Mouse (Mus musculus) hindbrain, embryonic 16.5 days (tissue): ENCODE measurements at regions not wholly inside any gene's neighbourhood (a gene's known extent, or its start where the extent isn't known, plus 50 kb on each side); places are given as distances from the start of the nearest gene placed in this dataset.
"Not testable (repeated sequence)": the region's sequence is repeated elsewhere in the genome, so short reads cannot be mapped to it uniquely, and the experiment has no call there.

Experiments
- ATAC-seq: fragments of 200-750 bp; cut with Nextera tagmentation; 2 replicates; pipeline ENCODE4 v1.8.0; 2017; ENCODE audit warnings: moderate TSS enrichment, moderate library complexity
- H3K27ac ChIP-seq: fragments of 300-500 bp; sonication (generic); 2 replicates; pipeline ENCODE4 v1.5.1; 2014; ENCODE audit warnings: low read depth, mild to moderate bottlenecking, control low read depth, low read length, moderate library complexity
- H3K27me3 ChIP-seq: fragments of 300-500 bp; sonication (generic); replicated peaks from 2 replicates; pipeline ENCODE4 v1.6.1; 2014; ENCODE audit warnings: low read length; ENCODE audit not compliant: control insufficient read depth, insufficient read depth
- H3K36me3 ChIP-seq: fragments of 300-500 bp; sonication (generic); 2 replicates; pipeline ENCODE4 v1.6.1; 2014; ENCODE audit warnings: mild to moderate bottlenecking, low read length, moderate library complexity, mixed read lengths; ENCODE audit not compliant: control insufficient read depth, insufficient read depth
- H3K4me1 ChIP-seq: fragments of 300-500 bp; sonication (generic); 2 replicates; pipeline ENCODE4 v1.6.1; 2014; ENCODE audit warnings: low read depth, low read length; ENCODE audit not compliant: control insufficient read depth, insufficient read depth
- H3K4me2 ChIP-seq: fragments of 300-500 bp; sonication (generic); 2 replicates; pipeline ENCODE4 v1.6.1; 2014; ENCODE audit warnings: mild to moderate bottlenecking, low read length, control low read depth, moderate library complexity
- H3K4me3 ChIP-seq: fragments of 300-500 bp; sonication (generic); 2 replicates; pipeline ENCODE4 v1.5.1; 2014; ENCODE audit warnings: mild to moderate bottlenecking, low read length, control low read depth, moderate library complexity
- H3K9ac ChIP-seq: fragments of 300-500 bp; sonication (generic); 2 replicates; pipeline ENCODE4 v1.6.1; 2014; ENCODE audit warnings: low read depth, mild to moderate bottlenecking, control low read depth, low read length, moderate library complexity
- H3K9me3 ChIP-seq: fragments of 300-500 bp; sonication (generic); 2 replicates; pipeline ENCODE4 v1.6.1; 2014; ENCODE audit warnings: mild to moderate bottlenecking, low read length, moderate library complexity; ENCODE audit not compliant: control insufficient read depth
- WGBS: fragments of 180-500 bp; shearing (Covaris S2); extraction: QIAGEN DNeasy Blood & Tissue Kit; methylation state at CpG from one replicate; pipeline ENCODE4 v1.1.7; 2014; 5-methylcytosine and 5-hydroxymethylcytosine counted together

DNA sequence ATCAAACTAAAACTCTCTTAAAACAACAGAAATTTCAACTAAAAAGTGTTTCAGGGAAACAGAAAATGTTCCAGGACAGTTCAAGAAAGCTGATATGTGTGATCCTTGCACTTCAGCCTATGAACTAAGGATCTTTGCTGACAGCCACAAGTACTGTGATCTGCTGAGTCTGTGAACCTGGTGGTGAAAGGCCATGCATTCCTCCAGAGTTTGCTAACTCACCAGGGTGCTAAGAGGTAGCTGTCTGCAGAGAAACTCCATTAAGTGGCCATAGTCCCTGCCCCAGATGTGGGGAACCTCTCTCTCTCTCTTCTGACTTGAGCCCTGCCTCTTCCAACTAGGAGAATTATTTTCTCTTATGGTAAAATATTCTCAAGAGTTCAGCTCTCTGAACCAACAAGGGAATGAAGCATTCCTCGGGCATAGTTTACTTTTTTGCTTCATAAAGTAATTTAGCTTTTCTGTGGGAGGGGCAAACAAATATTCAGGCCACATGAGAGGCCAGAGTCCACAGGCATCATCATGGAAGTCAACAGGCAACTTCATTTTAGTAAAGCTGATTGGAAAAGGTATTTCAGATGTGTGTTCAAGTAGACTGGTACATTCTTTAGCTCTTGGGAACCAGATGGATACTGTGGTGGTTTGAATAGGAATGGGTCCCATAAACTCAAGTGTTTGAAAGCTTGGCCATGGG, 73.8 kb upstream of the Gucy1a1 start:
- H3K9ac ChIP-seq, H3K27ac ChIP-seq, H3K27me3 ChIP-seq, H3K9me3 ChIP-seq, H3K4me1 ChIP-seq, H3K4me2 ChIP-seq, H3K4me3 ChIP-seq, ATAC-seq, H3K36me3 ChIP-seq: not testable (repeated sequence)
- WGBS: 82% methylated on average over 1 of the region's 1 CpGs

DNA sequence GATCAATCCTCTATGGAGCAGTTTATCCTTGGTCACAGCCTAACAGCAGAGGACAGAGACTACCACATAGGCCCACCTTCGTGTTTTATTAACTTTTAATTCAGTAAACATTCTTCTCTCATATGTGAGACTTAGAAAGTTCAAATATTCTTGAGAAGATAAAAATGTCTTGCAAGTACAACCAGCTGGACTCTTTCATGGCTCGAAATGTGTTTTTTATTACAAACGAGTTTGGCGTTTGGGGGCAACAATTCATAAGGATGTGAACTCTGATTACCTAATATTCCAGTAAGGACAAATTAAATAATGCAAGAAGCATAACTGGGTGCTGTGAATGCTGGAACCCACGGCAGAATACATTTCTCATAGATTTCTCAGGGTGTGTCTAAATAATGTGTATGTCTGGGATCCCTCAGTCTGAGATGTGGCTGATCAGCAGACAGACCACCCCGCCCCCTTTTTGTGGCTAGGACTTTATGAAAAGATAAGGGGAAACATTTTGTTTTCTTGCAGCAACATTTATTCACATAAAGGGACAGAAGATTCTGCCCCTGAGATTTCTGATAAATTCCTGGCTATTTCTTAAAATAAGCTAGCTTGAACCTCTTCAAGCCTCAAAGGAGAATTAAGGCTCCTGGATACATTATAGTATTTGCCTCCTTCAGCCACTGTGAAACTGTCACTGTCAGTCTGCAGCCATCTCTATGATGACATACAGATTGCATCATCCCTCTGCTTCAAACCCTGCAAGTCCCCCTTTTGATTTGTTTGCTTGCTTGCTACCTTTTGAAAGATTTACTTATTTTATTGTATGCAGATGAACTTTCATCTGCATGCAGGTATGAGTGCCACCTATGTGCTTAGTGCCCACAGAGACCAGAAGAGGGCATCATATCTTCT, 69.2 kb upstream of the Gucy1a1 start:
- ATAC-seq: no peak
- H3K36me3 ChIP-seq: no peaks in the 10 kb centered on the region
- no peak overlapping the region for H3K27ac ChIP-seq
- H3K9me3 ChIP-seq: no peaks in the 10 kb centered on the region
- no peak overlapping the region for H3K4me2 ChIP-seq
- H3K4me3 ChIP-seq: no peak overlapping the region
- 91% methylated on average over 6 of the region's 6 CpGs for WGBS
- no peaks in the 10 kb centered on the region for H3K4me1 ChIP-seq
- no peaks in the 10 kb centered on the region for H3K27me3 ChIP-seq
- no peak overlapping the region for H3K9ac ChIP-seq

DNA sequence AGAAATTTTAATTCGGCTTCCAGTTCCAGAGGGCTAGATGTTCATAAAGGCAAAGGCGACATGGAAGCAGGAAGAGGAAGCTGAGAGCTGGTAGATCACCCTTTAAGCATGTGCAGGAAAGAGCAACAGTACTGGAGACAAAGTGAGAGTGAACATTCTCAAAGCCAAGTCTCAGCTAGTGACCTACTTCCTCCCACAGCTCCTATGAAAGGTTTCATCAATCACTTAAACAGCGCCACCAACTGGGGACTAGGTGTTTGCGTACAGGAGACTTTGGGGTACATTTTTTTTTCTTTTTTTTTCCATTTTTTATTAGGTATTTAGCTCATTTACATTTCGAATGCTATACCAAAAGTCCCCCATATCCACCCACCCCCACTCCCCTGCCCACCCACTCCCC, 61.7 kb upstream of the Gucy1a1 start:
- Histone ChIP-seq H3K4me3 (no peak overlapping the region), H3K9me3 (no peaks in the 10 kb centered on the region), H3K4me2 (no peak overlapping the region), H3K9ac (no peak overlapping the region), H3K4me1 (no peaks in the 10 kb centered on the region), H3K27me3 (no peaks in the 10 kb centered on the region), H3K27ac (no peak overlapping the region), H3K36me3 (no peaks in the 10 kb centered on the region)
- ATAC-seq: no peak
- WGBS: 84% methylated on average over 5 of the region's 5 CpGs
